Mouse (Mus musculus) MEL (cell line): ENCODE data around the gene Sema5a. TPM values are rescaled to one million over a fixed set of nuclear protein-coding genes. Genes with fewer than 3 reads are reported as not detected.

Experiments
- DNase-seq: peaks from one replicate; pipeline ENCODE4 v3.0.0; 2011; ENCODE audit warnings: low read depth, low spot score
- H3K27ac ChIP-seq: 2 replicates; pipeline ENCODE4 v1.5.1; 2012; ENCODE audit warnings: low read depth, mild to moderate bottlenecking, control low read depth, low read length, moderate library complexity; ENCODE audit not compliant: control insufficient read depth
- H3K27me3 ChIP-seq, 2 experiments: fragments of 150-350 bp in 1 of 2; sonication (generic) in 1 of 2; 2 replicates each; pipeline ENCODE4 v1.6.1; 2012; ENCODE audit warnings: low read length in 2 of 2, mild to moderate bottlenecking in 2 of 2, improper control_type of control experiment in 1 of 2, moderate library complexity in 1 of 2; ENCODE audit not compliant: insufficient read depth in 2 of 2, control insufficient read depth in 1 of 2
- H3K36me3 ChIP-seq, 2 experiments: 2 replicates each; pipeline ENCODE4 v1.6.1; 2012 to 2014; ENCODE audit warnings: low read length in 2 of 2, improper control_type of control experiment in 1 of 2, inconsistent platforms in 1 of 2, mild to moderate bottlenecking in 1 of 2; ENCODE audit not compliant: insufficient read depth in 2 of 2, control insufficient read depth in 1 of 2
- H3K4me1 ChIP-seq, 2 experiments: fragments of 150-350 bp in 1 of 2; sonication (generic) in 1 of 2; 2 replicates each; pipeline ENCODE4 v1.6.1; 2012; ENCODE audit warnings: low read length in 2 of 2, improper control_type of control experiment in 1 of 2, mild to moderate bottlenecking in 1 of 2; ENCODE audit not compliant: insufficient read depth in 2 of 2, control insufficient read depth in 1 of 2
- H3K4me3 ChIP-seq, 2 experiments: fragments of 150-350 bp in 1 of 2; sonication (generic) in 1 of 2; 2 replicates each; pipeline ENCODE4 v1.5.1; 2012; ENCODE audit warnings: low read depth in 2 of 2, low read length in 2 of 2, mild to moderate bottlenecking in 2 of 2, moderate library complexity in 2 of 2, control low read depth in 1 of 2, improper control_type of control experiment in 1 of 2; ENCODE audit not compliant: control insufficient read depth in 1 of 2, insufficient read depth in 1 of 2
- H3K79me2 ChIP-seq: 2 replicates; pipeline ENCODE4 v1.6.1; 2012; ENCODE audit warnings: mild to moderate bottlenecking, low read length, moderate library complexity; ENCODE audit not compliant: control insufficient read depth, poor library complexity, insufficient read depth
- H3K9ac ChIP-seq: 2 replicates; pipeline ENCODE4 v1.6.1; 2012; ENCODE audit warnings: low read depth, mild to moderate bottlenecking, control low read depth, low read length, moderate library complexity; ENCODE audit not compliant: control insufficient read depth, poor library complexity, severe bottlenecking
- H3K9me3 ChIP-seq: fragments of 150-350 bp; sonication (generic); replicated peaks from 2 replicates; pipeline ENCODE4 v1.6.1; 2012; ENCODE audit warnings: mild to moderate bottlenecking, low read length, improper control_type of control experiment, moderate library complexity; ENCODE audit not compliant: insufficient read depth
- BHLHE40 ChIP-seq: IDR thresholded peaks from 2 replicates; pipeline ENCODE4 v1.6.1; 2012; ENCODE audit warnings: low read depth, mild to moderate bottlenecking, inconsistent platforms, low read length, improper control_type of control experiment, borderline replicate concordance
- CHD1 ChIP-seq: IDR thresholded peaks from 2 replicates; pipeline ENCODE4 v1.6.1; 2012; ENCODE audit warnings: low read depth, mild to moderate bottlenecking, inconsistent platforms, low read length, improper control_type of control experiment
- CTCF ChIP-seq, 3 experiments: IDR thresholded peaks in 2 of 3; conservative IDR thresholded peaks in 1 of 3; 2 replicates each; pipeline ENCODE4 v1.5.1; 2011 to 2012; ENCODE audit warnings: low read length in 3 of 3, low read depth in 2 of 3, mild to moderate bottlenecking in 2 of 3, improper control_type of control experiment in 1 of 3, inconsistent platforms in 1 of 3, mixed read lengths in 1 of 3, moderate library complexity in 1 of 3; ENCODE audit not compliant: control insufficient read depth in 1 of 3, insufficient read depth in 1 of 3, poor library complexity in 1 of 3, severe bottlenecking in 1 of 3
- ELF1 ChIP-seq: IDR thresholded peaks from 2 replicates; pipeline ENCODE4 v1.6.1; 2014; ENCODE audit warnings: low read depth, mild to moderate bottlenecking, inconsistent platforms, low read length, improper control_type of control experiment, moderate library complexity
- EP300 ChIP-seq, 2 experiments: IDR thresholded peaks; 2 replicates each; pipeline ENCODE4 v1.6.1; 2011; ENCODE audit warnings: improper control_type of control experiment in 2 of 2, low read length in 2 of 2, low read depth in 1 of 2, mild to moderate bottlenecking in 1 of 2
- ETS1 ChIP-seq: IDR thresholded peaks from 2 replicates; pipeline ENCODE4 v1.6.1; 2012; ENCODE audit warnings: low read depth, mild to moderate bottlenecking, inconsistent platforms, low read length, improper control_type of control experiment, moderate library complexity
- GABPA ChIP-seq: IDR thresholded peaks from 2 replicates; pipeline ENCODE4 v1.6.1; 2012; ENCODE audit warnings: low read depth, mild to moderate bottlenecking, inconsistent platforms, low read length, improper control_type of control experiment, moderate library complexity
- GATA1 ChIP-seq: IDR thresholded peaks from 2 replicates; pipeline ENCODE4 v1.6.1; 2011; ENCODE audit warnings: low read depth, low read length, improper control_type of control experiment
- JUND ChIP-seq: IDR thresholded peaks from 2 replicates; pipeline ENCODE4 v1.6.1; 2011; ENCODE audit warnings: low read depth, mild to moderate bottlenecking, improper control_type of control experiment, low read length
- KAT2A ChIP-seq: conservative IDR thresholded peaks from 2 replicates; pipeline ENCODE4 v1.6.1; 2012; ENCODE audit warnings: low read depth, low read length, improper control_type of control experiment, inconsistent platforms
- MAFK ChIP-seq: IDR thresholded peaks from 2 replicates; pipeline ENCODE4 v1.6.1; 2011; ENCODE audit warnings: low read depth, mild to moderate bottlenecking, low read length, improper control_type of control experiment, borderline replicate concordance
- MAX ChIP-seq: IDR thresholded peaks from 2 replicates; pipeline ENCODE4 v1.6.1; 2011; ENCODE audit warnings: low read length, improper control_type of control experiment
- MEF2A ChIP-seq: IDR thresholded peaks from 2 replicates; pipeline ENCODE4 v1.6.1; 2014; ENCODE audit warnings: low read depth, mild to moderate bottlenecking, inconsistent platforms, low read length, improper control_type of control experiment; ENCODE audit not compliant: poor library complexity, insufficient replicate concordance, severe bottlenecking; ENCODE audit errors: extremely low read depth
- MXI1 ChIP-seq: IDR thresholded peaks from 2 replicates; pipeline ENCODE4 v1.6.1; 2011; ENCODE audit warnings: mild to moderate bottlenecking, low read depth, low read length, improper control_type of control experiment
- POLR2A ChIP-seq, 2 experiments: IDR thresholded peaks; 2 replicates each; pipeline ENCODE4 v1.6.1; 2011 to 2012; ENCODE audit warnings: low read length in 2 of 2, mild to moderate bottlenecking in 2 of 2, control low read depth in 1 of 2, improper control_type of control experiment in 1 of 2, low read depth in 1 of 2, moderate library complexity in 1 of 2; ENCODE audit not compliant: control insufficient read depth in 1 of 2, insufficient read depth in 1 of 2, poor library complexity in 1 of 2
- POLR2AphosphoS2 ChIP-seq: IDR thresholded peaks from 2 replicates; pipeline ENCODE4 v1.6.1; 2011; ENCODE audit warnings: low read length, improper control_type of control experiment
- POLR2AphosphoS5 ChIP-seq: IDR thresholded peaks from 2 replicates; pipeline ENCODE4 v1.6.1; 2012; ENCODE audit warnings: low read depth, borderline replicate concordance, mild to moderate bottlenecking, inconsistent platforms, low read length, moderate library complexity, mixed read lengths
- RAD21 ChIP-seq: IDR thresholded peaks from 2 replicates; pipeline ENCODE4 v1.6.1; 2011; ENCODE audit warnings: mild to moderate bottlenecking, low read depth, low read length, improper control_type of control experiment
- SMC3 ChIP-seq: IDR thresholded peaks from 2 replicates; pipeline ENCODE4 v1.6.1; 2011; ENCODE audit warnings: low read depth, low read length, improper control_type of control experiment
- TAL1 ChIP-seq: IDR thresholded peaks from 2 replicates; pipeline ENCODE4 v1.6.1; 2012; ENCODE audit warnings: mild to moderate bottlenecking, inconsistent platforms, low read length, moderate library complexity, mixed read lengths
- TBP ChIP-seq: IDR thresholded peaks from 2 replicates; pipeline ENCODE4 v1.8.0; 2011; ENCODE audit warnings: low read depth, low read length, improper control_type of control experiment
- TCF12 ChIP-seq: IDR thresholded peaks from 2 replicates; pipeline ENCODE4 v1.6.1; 2014; ENCODE audit warnings: low read depth, mild to moderate bottlenecking, inconsistent platforms, low read length, improper control_type of control experiment, moderate library complexity
- UBTF ChIP-seq: IDR thresholded peaks from 2 replicates; pipeline ENCODE4 v1.6.1; 2012; ENCODE audit warnings: low read depth, mild to moderate bottlenecking, inconsistent platforms, low read length, improper control_type of control experiment, moderate library complexity, borderline replicate concordance; ENCODE audit not compliant: insufficient read depth
- ZC3H11A ChIP-seq: IDR thresholded peaks from 2 replicates; pipeline ENCODE4 v1.6.1; 2012; ENCODE audit warnings: low read depth, mild to moderate bottlenecking, inconsistent platforms, low read length, improper control_type of control experiment
- ZMIZ1 ChIP-seq: IDR thresholded peaks from 2 replicates; pipeline ENCODE4 v1.6.1; 2012; ENCODE audit warnings: low read depth, mild to moderate bottlenecking, inconsistent platforms, low read length, improper control_type of control experiment, moderate library complexity
- ZNF384 ChIP-seq: IDR thresholded peaks from 2 replicates; pipeline ENCODE4 v1.6.1; 2012; ENCODE audit warnings: low read depth, mild to moderate bottlenecking, inconsistent platforms, low read length, improper control_type of control experiment
- polyA plus RNA-seq, 2 experiments: library from polyadenylated mRNA; stranded (reverse) in 1 of 2; unstranded in 1 of 2; fragments of >175 nt in 1 of 2; fragments of >200 nt in 1 of 2; gene quantifications; 2 replicates each; pipeline versions ENCODE4 v1.2.1 to v1.2.4; 2012; ENCODE audit warnings: low replicate concordance in 2 of 2, low read depth in 1 of 2; ENCODE audit not compliant: insufficient read length in 2 of 2, insufficient read depth in 1 of 2, missing spikeins in 1 of 2
- total RNA-seq: library from RNA; depleted of rRNA; stranded (reverse); fragments of 300-350 nt; gene quantifications from 2 replicates; pipeline ENCODE4 v1.2.3, GENCODE M21; 2012

Gene Sema5a
- total and polyA plus RNA-seq, 3 experiments = not detected

GRCm38 (mm10) chr15:32352995-32353394 is 108.4 kb downstream of the Sema5a start:
- no peak overlapping the region for H3K27ac ChIP-seq
- H3K36me3 ChIP-seq = no peaks in the 10 kb centered on the region
- no peaks in the 10 kb centered on the region for H3K4me1 ChIP-seq
- H3K79me2 ChIP-seq = no peaks in the 10 kb centered on the region
- H3K9ac ChIP-seq = no peak overlapping the region
- H3K4me3 ChIP-seq = no peak overlapping the region
- DNase-seq = no peak
- H3K9me3 ChIP-seq = no peaks in the 10 kb centered on the region
- TF ChIP-seq TAL1 (no peak), SMC3 (no peak), ZC3H11A (no peak), ZNF384 (no peak), MAFK (no peak), UBTF (no peak), CHD1 (no peak), EP300 (IDR thresholded peaks at IDR 0.05; ENCODE audit: low read depth in 1 of 2, low read length in 2 of 2) (no peak), TCF12 (no peak), KAT2A (no peak), RAD21 (no peak), MXI1 (no peak)
- H3K27me3 ChIP-seq = no peaks in the 10 kb centered on the region

DNA sequence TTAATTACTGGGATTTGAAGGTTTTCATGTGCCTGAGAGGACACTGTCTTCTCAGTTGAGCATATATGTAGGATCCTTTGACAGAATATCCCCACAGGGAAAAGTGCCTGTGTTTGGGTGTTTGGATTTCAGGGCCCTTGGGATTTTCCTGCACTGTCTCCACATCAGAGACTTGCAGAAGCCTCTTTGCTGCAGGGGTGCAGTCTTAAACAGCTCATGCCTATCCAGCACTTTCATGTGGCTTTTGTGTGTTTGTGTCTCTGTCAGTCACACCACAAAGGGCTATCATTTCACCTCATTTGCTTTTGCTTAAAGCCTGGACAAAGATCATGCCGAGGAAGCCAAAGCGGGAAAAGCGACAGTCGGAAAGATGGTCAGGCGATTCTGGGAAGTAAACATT is 108.9 kb downstream of the Sema5a start:
- Histone ChIP-seq H3K36me3 (no peaks in the 10 kb centered on the region), H3K4me1 (no peaks in the 10 kb centered on the region), H3K9ac (no peak overlapping the region), H3K4me3 (no peak overlapping the region), H3K9me3 (no peaks in the 10 kb centered on the region), H3K27ac (no peak overlapping the region), H3K27me3 (no peaks in the 10 kb centered on the region), H3K79me2 (no peaks in the 10 kb centered on the region)
- DNase-seq = no peak
- no peak for TF ChIP-seq CHD1
- no peak for TF ChIP-seq UBTF

DNA sequence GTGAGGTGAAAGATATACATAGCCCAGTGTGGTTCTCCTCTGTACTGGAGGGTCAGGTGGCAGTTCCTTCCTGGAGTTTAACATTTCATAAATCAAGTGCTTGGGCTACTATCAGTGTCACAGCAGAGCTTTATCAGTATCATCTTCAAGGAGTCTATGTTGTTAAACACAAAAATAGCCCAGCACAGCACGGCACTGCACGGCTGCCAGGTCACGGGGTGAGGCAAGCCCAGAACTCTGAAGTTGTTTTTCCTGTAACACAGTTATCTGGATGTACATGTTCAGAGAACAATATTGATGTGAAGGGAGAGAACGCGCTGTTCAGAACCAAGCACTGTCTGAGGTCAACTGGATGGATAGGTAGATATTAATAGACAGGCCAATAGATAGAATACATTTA is 112.2 kb downstream of the Sema5a start:
- H3K9ac ChIP-seq = no peak overlapping the region
- DNase-seq = no peak
- H3K4me3 ChIP-seq = no peak overlapping the region
- H3K27me3 ChIP-seq = no peaks in the 10 kb centered on the region
- no peaks in the 10 kb centered on the region for H3K79me2 ChIP-seq
- H3K9me3 ChIP-seq = no peaks in the 10 kb centered on the region
- no peaks in the 10 kb centered on the region for H3K36me3 ChIP-seq
- no peak for TF ChIP-seq EP300 (IDR thresholded peaks at IDR 0.05; ENCODE audit: low read depth in 1 of 2, low read length in 2 of 2)
- no peak for TF ChIP-seq JUND
- no peak for TF ChIP-seq TCF12
- TF ChIP-seq GATA1 = no peak
- TF ChIP-seq GABPA = no peak
- no peak for TF ChIP-seq CTCF (IDR thresholded peaks at IDR 0.05 in 2 of 3, conservative IDR thresholded peaks at IDR 0.05 in 1 of 3; ENCODE audit: control insufficient read depth in 1 of 3, insufficient read depth in 1 of 3, low read depth in 2 of 3, low read length in 3 of 3, poor library complexity in 1 of 3, severe bottlenecking in 1 of 3)
- no peak for TF ChIP-seq POLR2AphosphoS5
- no peak for TF ChIP-seq BHLHE40
- no peak for TF ChIP-seq POLR2AphosphoS2
- TF ChIP-seq ELF1 = no peak
- TF ChIP-seq SMC3 = no peak
- no peak for TF ChIP-seq TBP
- TF ChIP-seq ZMIZ1 = no peak
- no peak for TF ChIP-seq KAT2A
- no peak for TF ChIP-seq MAX
- TF ChIP-seq MXI1 = no peak
- TF ChIP-seq ETS1 = no peak
- no peak for TF ChIP-seq MEF2A
- no peak for TF ChIP-seq POLR2A (IDR thresholded peaks at IDR 0.05; ENCODE audit: control insufficient read depth in 1 of 2, insufficient read depth in 1 of 2, low read depth in 1 of 2, low read length in 2 of 2, poor library complexity in 1 of 2)
- TF ChIP-seq, all 39 proteins: peak for 0
- H3K27ac ChIP-seq = no peak overlapping the region
- H3K4me1 ChIP-seq = no peaks in the 10 kb centered on the region
